17 mouse cellular contexts compared by ENCODE assay signal in genomic region chr3:155680200-155680599, GRCm38 (mm10).
"Had no signal": no experiment of that assay in that cellular context is flagged by ENCODE, and none has a peak within 500 bp of the region (broad histone marks: within the 10 kb centered on the region; RNA-seq: fewer than 3 reads in every experiment).

No protein-coding gene starts in this region.

- DNase-seq: gastrocnemius, postnatal 14 days; gastrocnemius, postnatal 36 days; heart, adult 11 months; heart, adult 2 months; heart, postnatal 14 days; heart, postnatal 36 days; kidney, adult 11 months; kidney, adult 2 months; kidney, adult 9 months; kidney, postnatal 14 days; kidney, postnatal 36 days; layer of hippocampus, adult 9-11 months; layer of hippocampus, postnatal 36 days; left cerebral cortex, postnatal 4 days had no signal

- ATAC-seq: hindbrain, postnatal 0 days; intestine, embryonic 16.5 days; liver, embryonic 12.5 days had no signal
